Mouse (Mus musculus): ENCODE results near the gene Rarres2. TPM values are rescaled to one million over a fixed set of nuclear protein-coding genes. Genes with fewer than 3 reads are reported as not detected.
"Not testable (repeated sequence)": the region's sequence is repeated elsewhere in the genome, so short reads cannot be mapped to it uniquely, and the experiment has no call there.

Rarres2 gene
- polyA plus RNA-seq, 1 experiment: 87.9 TPM

DNA sequence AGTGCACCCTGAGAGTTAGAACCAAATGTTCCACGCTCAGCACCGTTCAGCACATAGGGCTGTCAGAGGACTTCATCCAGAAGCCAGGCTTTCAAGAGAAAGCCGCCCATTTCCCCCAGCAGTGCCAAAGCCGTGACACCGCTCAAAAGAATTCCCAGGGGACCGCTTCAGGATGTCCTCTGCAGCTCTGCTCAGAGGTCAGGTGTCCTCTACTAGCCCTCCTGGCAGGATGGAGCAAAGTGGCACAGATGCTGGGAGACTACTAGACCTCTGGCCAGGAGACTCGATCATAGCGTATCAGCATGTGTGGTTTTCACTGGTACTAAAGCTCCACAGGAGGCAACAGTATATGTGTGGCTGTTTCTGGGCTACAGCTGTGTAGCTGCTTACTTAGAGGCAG, 37.7 kb downstream of the Rarres2 start:
- Histone ChIP-seq H3K27me3 (replicated peaks; ENCODE audit: control insufficient read depth, insufficient read depth, low read length) (no peaks in the 10 kb centered on the region), H3K27ac (ENCODE audit: insufficient read depth, low read depth, low read length) (no peak overlapping the region), H3K4me3 (ENCODE audit: insufficient read depth, low read depth, low read length) (no peak overlapping the region), H3K36me3 (ENCODE audit: control insufficient read depth, insufficient read depth, low read length) (no peaks in the 10 kb centered on the region), H3K4me1 (ENCODE audit: control insufficient read depth, insufficient read depth, low read length) (no peaks in the 10 kb centered on the region)
- 71% methylated on average over 8 of the region's 8 CpGs for WGBS
- DNase-seq: peak; percentile 42
- TF ChIP-seq CTCF (conservative IDR thresholded peaks at IDR 0.05; ENCODE audit: insufficient read depth, insufficient read length, low read depth, low read length) (no peak), POLR2A (IDR thresholded peaks at IDR 0.05; ENCODE audit: low read depth, low read length) (no peak)

GRCm38 (mm10) chr6:48533475-48533874, 39.1 kb downstream of the Rarres2 start:
- Histone ChIP-seq H3K27me3 (replicated peaks; ENCODE audit: control insufficient read depth, insufficient read depth, low read length) (no peaks in the 10 kb centered on the region), H3K36me3 (ENCODE audit: control insufficient read depth, insufficient read depth, low read length) (no peaks in the 10 kb centered on the region), H3K4me1 (ENCODE audit: control insufficient read depth, insufficient read depth, low read length) (no peaks in the 10 kb centered on the region), H3K27ac (ENCODE audit: insufficient read depth, low read depth, low read length) (no peak overlapping the region), H3K4me3 (ENCODE audit: insufficient read depth, low read depth, low read length) (no peak overlapping the region)
- no peak for DNase-seq
- 89% methylated on average over 2 of the region's 2 CpGs for WGBS
- no peak for TF ChIP-seq POLR2A (IDR thresholded peaks at IDR 0.05; ENCODE audit: low read depth, low read length)
- TF ChIP-seq CTCF (conservative IDR thresholded peaks at IDR 0.05; ENCODE audit: insufficient read depth, insufficient read length, low read depth, low read length): no peak

- H3K4me3 ChIP-seq (ENCODE audit: insufficient read depth, low read depth, low read length): no peak overlapping the region
- DNase-seq: no peak
- no peaks in the 10 kb centered on the region for H3K36me3 ChIP-seq (ENCODE audit: control insufficient read depth, insufficient read depth, low read length)
- 70% methylated on average over 2 of the region's 2 CpGs for WGBS
- TF ChIP-seq POLR2A (IDR thresholded peaks at IDR 0.05; ENCODE audit: low read depth, low read length): no peak
- no peak for TF ChIP-seq CTCF (conservative IDR thresholded peaks at IDR 0.05; ENCODE audit: insufficient read depth, insufficient read length, low read depth, low read length)
- H3K4me1 ChIP-seq (ENCODE audit: control insufficient read depth, insufficient read depth, low read length): no peaks in the 10 kb centered on the region
- H3K27ac ChIP-seq (ENCODE audit: insufficient read depth, low read depth, low read length): no peak overlapping the region
- H3K27me3 ChIP-seq (replicated peaks; ENCODE audit: control insufficient read depth, insufficient read depth, low read length): no peaks in the 10 kb centered on the region
Observed at GRCm38 (mm10) chr6:48530862-48531261, 41.7 kb downstream of the Rarres2 start.

GRCm38 (mm10) chr6:48529871-48530440, 42.6 kb downstream of the Rarres2 start:
- H3K4me3 ChIP-seq (ENCODE audit: insufficient read depth, low read depth, low read length): no peak overlapping the region
- no peaks in the 10 kb centered on the region for H3K36me3 ChIP-seq (ENCODE audit: control insufficient read depth, insufficient read depth, low read length)
- TF ChIP-seq POLR2A (IDR thresholded peaks at IDR 0.05; ENCODE audit: low read depth, low read length) (no peak), CTCF (conservative IDR thresholded peaks at IDR 0.05; ENCODE audit: insufficient read depth, insufficient read length, low read depth, low read length) (no peak)
- 85% methylated on average over 16 of the region's 16 CpGs for WGBS
- H3K4me1 ChIP-seq (ENCODE audit: control insufficient read depth, insufficient read depth, low read length): no peaks in the 10 kb centered on the region
- no peak for DNase-seq
- no peaks in the 10 kb centered on the region for H3K27me3 ChIP-seq (replicated peaks; ENCODE audit: control insufficient read depth, insufficient read depth, low read length)
- no peak overlapping the region for H3K27ac ChIP-seq (ENCODE audit: insufficient read depth, low read depth, low read length)

DNA sequence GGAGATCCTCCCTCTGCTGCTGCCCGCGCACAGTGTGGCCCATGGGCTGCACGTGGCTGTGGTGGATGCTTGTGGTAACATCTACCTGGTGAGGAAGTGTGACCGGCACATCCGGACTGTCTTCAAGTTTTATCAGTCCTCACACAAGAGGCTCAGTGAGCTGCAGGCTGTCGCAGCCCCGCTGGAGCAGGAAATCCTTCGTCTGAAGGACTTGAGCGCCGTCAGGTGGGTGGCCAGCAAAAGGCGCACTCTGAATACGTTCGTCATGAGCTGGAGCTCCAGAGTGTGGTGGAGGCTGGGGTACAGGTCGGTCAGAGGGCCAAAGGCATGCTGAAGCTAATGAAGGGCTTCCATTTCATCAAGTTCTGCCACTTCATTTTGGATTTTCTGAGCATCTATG, 43.3 kb downstream of the Rarres2 start:
- 78% methylated on average over 14 of the region's 14 CpGs for WGBS
- TF ChIP-seq POLR2A (IDR thresholded peaks at IDR 0.05; ENCODE audit: low read depth, low read length): no peak
- no peak for TF ChIP-seq CTCF (conservative IDR thresholded peaks at IDR 0.05; ENCODE audit: insufficient read depth, insufficient read length, low read depth, low read length)
- Histone ChIP-seq H3K4me1 (ENCODE audit: control insufficient read depth, insufficient read depth, low read length) (no peaks in the 10 kb centered on the region), H3K36me3 (ENCODE audit: control insufficient read depth, insufficient read depth, low read length) (no peaks in the 10 kb centered on the region), H3K4me3 (ENCODE audit: insufficient read depth, low read depth, low read length) (no peak overlapping the region), H3K27ac (ENCODE audit: insufficient read depth, low read depth, low read length) (no peak overlapping the region), H3K27me3 (replicated peaks; ENCODE audit: control insufficient read depth, insufficient read depth, low read length) (no peaks in the 10 kb centered on the region)
- DNase-seq: no peak

- Histone ChIP-seq H3K4me3 (ENCODE audit: insufficient read depth, low read depth, low read length) (no peak overlapping the region), H3K36me3 (ENCODE audit: control insufficient read depth, insufficient read depth, low read length) (no peaks in the 10 kb centered on the region), H3K27me3 (replicated peaks; ENCODE audit: control insufficient read depth, insufficient read depth, low read length) (no peaks in the 10 kb centered on the region), H3K27ac (ENCODE audit: insufficient read depth, low read depth, low read length) (no peak overlapping the region), H3K4me1 (ENCODE audit: control insufficient read depth, insufficient read depth, low read length) (no peaks in the 10 kb centered on the region)
- DNase-seq: no peak
- TF ChIP-seq CTCF (conservative IDR thresholded peaks at IDR 0.05; ENCODE audit: insufficient read depth, insufficient read length, low read depth, low read length) (no peak), POLR2A (IDR thresholded peaks at IDR 0.05; ENCODE audit: low read depth, low read length) (no peak)
- 94% methylated on average over 9 of the region's 9 CpGs for WGBS
Observed at GRCm38 (mm10) chr6:48527901-48528300, 44.7 kb downstream of the Rarres2 start.

DNA sequence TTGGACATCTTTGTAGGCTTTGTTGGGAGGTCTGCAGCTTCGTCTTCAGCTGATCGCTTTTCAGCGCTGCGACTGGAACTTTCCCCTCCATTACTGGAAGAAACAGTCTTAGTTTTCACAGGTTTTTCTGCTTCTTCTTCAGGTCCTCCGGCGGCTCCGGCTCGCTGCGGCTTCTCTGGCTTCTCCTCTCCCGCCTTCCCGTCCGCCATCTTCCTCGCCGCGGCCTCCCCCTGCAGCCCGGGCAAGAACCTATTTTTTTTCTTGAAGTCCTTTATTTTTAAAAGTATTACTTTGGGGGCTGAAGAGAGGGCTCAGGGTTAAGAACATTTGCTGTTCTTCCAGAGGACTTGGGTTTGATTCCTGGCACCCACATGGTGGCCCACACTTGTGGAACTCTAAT, 47.7 kb downstream of the Rarres2 start:
- not testable (repeated sequence) for H3K27me3 ChIP-seq (replicated peaks; ENCODE audit: control insufficient read depth, insufficient read depth, low read length); DNase-seq; H3K27ac ChIP-seq (ENCODE audit: insufficient read depth, low read depth, low read length); H3K4me1 ChIP-seq (ENCODE audit: control insufficient read depth, insufficient read depth, low read length); H3K4me3 ChIP-seq (ENCODE audit: insufficient read depth, low read depth, low read length); H3K36me3 ChIP-seq (ENCODE audit: control insufficient read depth, insufficient read depth, low read length)
- WGBS: 94% methylated on average over 16 of the region's 16 CpGs

Other genes starting within 250 kb of the Rarres2 start
- gene Krba1, start 177.2 kb downstream of the Rarres2 start, polyA plus RNA-seq (2012; rRNA removed): 16.7 and 22.1 TPM in 2 replicates
- 67.0 and 80.0 TPM in 2 replicates for gene Zfp467, start 127.0 kb downstream of the Rarres2 start, polyA plus RNA-seq (2012; rRNA removed)
- gene Sspo, start 124.6 kb downstream of the Rarres2 start, polyA plus RNA-seq (2012; rRNA removed): 1.5 and 1.9 TPM in 2 replicates
- gene Atp6v0e2, start 35.2 kb downstream of the Rarres2 start, polyA plus RNA-seq (2012; rRNA removed): 101 and 109 TPM in 2 replicates
- gene Lrrc61, start 18.0 kb downstream of the Rarres2 start, polyA plus RNA-seq (2012; rRNA removed): 35.3 and 36.5 TPM in 2 replicates
- not detected in 2 replicates for gene Gm45021, start 16.8 kb upstream of the Rarres2 start, polyA plus RNA-seq (2012; rRNA removed)
- 49.2 and 73.1 TPM in 2 replicates for gene Repin1, start 21.1 kb upstream of the Rarres2 start, polyA plus RNA-seq (2012; rRNA removed)
- gene Gm44965, start 21.2 kb upstream of the Rarres2 start, polyA plus RNA-seq (2012; rRNA removed): 0.42 and 0.49 TPM in 2 replicates
- gene Zfp775, start 29.3 kb upstream of the Rarres2 start, polyA plus RNA-seq (2012; rRNA removed): 4.3 and 6.1 TPM in 2 replicates
- 30.9 and 37.4 TPM in 2 replicates for gene AI854703, start 54.0 kb upstream of the Rarres2 start, polyA plus RNA-seq (2012; rRNA removed)
- gene Gimap8, start 74.4 kb upstream of the Rarres2 start, polyA plus RNA-seq (2012; rRNA removed): 6.1 and 9.1 TPM in 2 replicates
- 6.8 and 10.1 TPM in 2 replicates for gene Gimap9, start 103.3 kb upstream of the Rarres2 start, polyA plus RNA-seq (2012; rRNA removed)
- 27.5 and 44.3 TPM in 2 replicates for gene Gimap4, start 111.8 kb upstream of the Rarres2 start, polyA plus RNA-seq (2012; rRNA removed)
- gene Gimap6, start 135.4 kb upstream of the Rarres2 start, polyA plus RNA-seq (2012; rRNA removed): 14.2 and 24.0 TPM in 2 replicates
- gene Gm28053, start 145.8 kb upstream of the Rarres2 start, polyA plus RNA-seq (2012; rRNA removed): not detected in 2 replicates
- 0.20 and 0.97 TPM in 2 replicates for gene Gimap7, start 145.8 kb upstream of the Rarres2 start, polyA plus RNA-seq (2012; rRNA removed)
- 8.3 and 10.0 TPM in 2 replicates for gene Gimap1, start 166.3 kb upstream of the Rarres2 start, polyA plus RNA-seq (2012; rRNA removed)
- 16.2 and 19.6 TPM in 2 replicates for gene Gimap5, start 173.4 kb upstream of the Rarres2 start, polyA plus RNA-seq (2012; rRNA removed)
- gene Gimap3, start 198.1 kb upstream of the Rarres2 start, polyA plus RNA-seq (2012; rRNA removed): 3.1 and 10.6 TPM in 2 replicates